Mouse (Mus musculus) olfactory bulb, adult 2 months (tissue): ENCODE data around the gene Eif2b4. TPM values are rescaled to one million over a fixed set of nuclear protein-coding genes. Genes with fewer than 3 reads are reported as not detected.

Source experiments
- H3K27ac ChIP-seq: fragments of 200-500 bp; 2 replicates; pipeline ENCODE4 v1.5.1; 2012; ENCODE audit warnings: low read depth, low read length; ENCODE audit not compliant: insufficient read depth
- H3K4me1 ChIP-seq: fragments of 200-500 bp; 2 replicates; pipeline ENCODE4 v1.6.1; 2012; ENCODE audit warnings: low read length; ENCODE audit not compliant: control insufficient read depth, insufficient read depth
- H3K4me3 ChIP-seq: fragments of 200-500 bp; 2 replicates; pipeline ENCODE4 v1.5.1; 2012; ENCODE audit warnings: mild to moderate bottlenecking, low read depth, low read length, moderate library complexity; ENCODE audit not compliant: insufficient read depth
- CTCF ChIP-seq: fragments of 200-500 bp; IDR thresholded peaks from 2 replicates; pipeline ENCODE4 v1.5.1; 2012; ENCODE audit warnings: low read depth, mild to moderate bottlenecking, low read length, moderate library complexity; ENCODE audit not compliant: insufficient read depth
- POLR2A ChIP-seq: fragments of 200-500 bp; IDR thresholded peaks from 2 replicates; pipeline ENCODE4 v1.6.1; 2012; ENCODE audit warnings: mild to moderate bottlenecking, low read depth, low read length, moderate library complexity; ENCODE audit not compliant: insufficient read depth
- WGBS: fragments of 180-500 bp; shearing (Covaris S2); methylation state at CpG from one replicate; pipeline ENCODE4 v1.1.7; 2018; 5-methylcytosine and 5-hydroxymethylcytosine counted together
- polyA plus RNA-seq: library from polyadenylated mRNA; stranded (reverse); fragments of >200 nt; gene quantifications from 2 replicates; pipeline ENCODE4 v1.2.4, GENCODE M21; 2012; ENCODE audit warnings: low replicate concordance; ENCODE audit not compliant: missing spikeins, insufficient read depth, insufficient read length

Eif2b4 gene
- polyA plus RNA-seq, 1 experiment: not detected

GRCm38 (mm10) chr5:31201042-31201741 is 8.0 kb upstream of the Eif2b4 start:
- Histone ChIP-seq H3K4me1 (peaks cover 17% of the 10 kb centered on the region), H3K27ac (peak overlapping the region; percentile 25; the same call in 1 of the 2 replicates), H3K4me3 (peak overlapping the region; percentile 69)
- TF ChIP-seq POLR2A (no peak), CTCF (no peak)
- WGBS: 10% methylated on average over 13 of the region's 13 CpGs

- 88% methylated on average over 27 of the region's 27 CpGs for WGBS
- no peak overlapping the region for H3K27ac ChIP-seq
Measured at GRCm38 (mm10) chr5:31200327-31200768, 7.1 kb upstream of the Eif2b4 start.

GRCm38 (mm10) chr5:31199893-31200292 is 6.7 kb upstream of the Eif2b4 start:
- 63% methylated on average over 9 of the region's 9 CpGs for WGBS

More at GRCm38 (mm10) chr5:31200327-31200768, 7.1 kb upstream of the Eif2b4 start:
- no peak overlapping the region for H3K4me3 ChIP-seq
- TF ChIP-seq CTCF: no peak
- TF ChIP-seq POLR2A: no peak
- peaks cover 17% of the 10 kb centered on the region for H3K4me1 ChIP-seq

DNA sequence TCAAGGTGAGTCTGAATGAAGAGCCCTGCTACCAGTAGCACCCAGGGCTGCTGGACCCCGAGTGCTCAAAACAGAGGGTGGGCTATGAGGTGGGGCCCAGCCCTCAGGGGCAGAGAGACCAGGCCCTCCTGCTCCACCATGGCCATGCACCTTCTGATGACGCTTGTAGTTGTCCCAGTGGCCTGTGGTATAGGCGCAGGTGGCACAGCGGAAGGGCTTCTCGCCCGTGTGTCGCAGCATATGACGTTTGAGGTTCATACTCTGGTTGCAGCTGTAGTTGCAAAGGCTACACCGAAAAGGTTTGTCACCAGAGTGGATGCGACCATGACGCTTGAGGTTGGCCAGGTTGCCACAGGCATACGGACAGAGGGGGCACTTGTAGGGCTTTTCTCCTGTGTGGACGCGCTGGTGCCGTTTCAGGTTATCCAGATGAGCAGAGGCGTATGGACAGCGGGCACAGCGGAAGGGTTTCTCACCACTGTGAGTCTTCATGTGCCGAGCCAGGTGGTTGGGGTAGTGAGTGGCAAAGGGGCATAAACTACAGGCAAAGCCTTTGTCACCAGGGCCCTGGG is 6.2 kb upstream of the Eif2b4 start:
- Histone ChIP-seq H3K4me3 (no peak overlapping the region), H3K4me1 (peaks cover 17% of the 10 kb centered on the region), H3K27ac (no peak overlapping the region)
- no peak for TF ChIP-seq POLR2A
- WGBS: 89% methylated on average over 19 of the region's 19 CpGs

More at GRCm38 (mm10) chr5:31199893-31200292, 6.7 kb upstream of the Eif2b4 start:
- H3K4me3 ChIP-seq: no peak overlapping the region
- H3K27ac ChIP-seq: no peak overlapping the region
- H3K4me1 ChIP-seq: peaks cover 17% of the 10 kb centered on the region
- TF ChIP-seq POLR2A (no peak), CTCF (0 out of 2 replicates have a peak, but pooled peaks have one; percentile 25)

GRCm38 (mm10) chr5:31198616-31199320 is 5.5 kb upstream of the Eif2b4 start:
- no peak for TF ChIP-seq POLR2A
- no peak for TF ChIP-seq CTCF
- Histone ChIP-seq H3K27ac (no peak overlapping the region), H3K4me1 (peaks cover 17% of the 10 kb centered on the region), H3K4me3 (no peak overlapping the region)
- WGBS: 70% methylated on average over 5 of the region's 5 CpGs

DNA sequence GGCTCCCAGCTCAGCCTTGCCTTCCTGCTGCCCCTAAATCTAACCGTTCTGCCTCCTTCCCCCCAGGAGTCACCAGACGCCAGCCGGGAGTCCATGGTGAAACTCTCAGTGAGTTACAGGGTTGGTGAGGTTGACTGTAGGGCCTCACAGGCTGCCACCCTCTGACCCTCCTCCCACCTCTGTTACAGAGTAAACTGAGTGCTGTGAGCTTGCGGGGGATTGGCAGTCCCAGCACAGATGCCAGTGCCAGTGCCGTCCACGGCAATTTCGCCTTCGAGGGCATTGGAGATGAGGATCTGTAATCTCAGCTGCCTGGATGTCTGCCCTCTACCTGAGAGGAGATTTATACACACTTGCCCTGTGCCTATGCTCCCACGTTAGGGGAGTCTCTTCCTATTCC is 4.9 kb upstream of the Eif2b4 start:
- H3K4me3 ChIP-seq: no peak overlapping the region
- H3K27ac ChIP-seq: no peak overlapping the region
- peaks cover 17% of the 10 kb centered on the region for H3K4me1 ChIP-seq
- TF ChIP-seq CTCF (no peak), POLR2A (no peak)
- WGBS: 75% methylated on average over 9 of the region's 9 CpGs

- 88% methylated on average over 12 of the region's 12 CpGs for WGBS
Measured at GRCm38 (mm10) chr5:31197072-31197471, 3.8 kb upstream of the Eif2b4 start.

GRCm38 (mm10) chr5:31196207-31196606 is 3.0 kb upstream of the Eif2b4 start:
- Histone ChIP-seq H3K27ac (no peak overlapping the region), H3K4me3 (no peak overlapping the region)
- 87% methylated on average over 10 of the region's 10 CpGs for WGBS

More at GRCm38 (mm10) chr5:31197072-31197471, 3.8 kb upstream of the Eif2b4 start:
- TF ChIP-seq POLR2A (no peak), CTCF (no peak)
- Histone ChIP-seq H3K4me1 (peaks cover 13% of the 10 kb centered on the region), H3K4me3 (no peak overlapping the region), H3K27ac (no peak overlapping the region)

DNA sequence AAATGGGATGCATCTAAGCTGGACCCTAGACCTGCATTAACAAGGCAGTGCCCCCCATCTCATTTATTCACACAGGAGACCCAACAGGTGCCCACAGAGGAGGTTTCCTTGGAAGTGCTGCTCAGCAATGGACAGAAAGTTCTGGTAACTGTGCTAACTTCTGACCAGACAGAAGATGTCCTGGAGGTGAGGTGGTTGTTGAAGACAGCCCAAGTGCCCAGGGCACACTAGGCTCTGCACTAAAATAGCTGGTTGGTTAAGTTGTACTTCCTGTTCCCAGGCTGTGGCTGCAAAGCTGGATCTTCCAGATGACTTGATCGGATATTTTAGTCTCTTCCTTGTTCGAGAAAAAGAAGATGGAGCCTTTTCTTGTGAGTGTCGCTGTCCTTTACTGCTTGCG is 2.4 kb upstream of the Eif2b4 start:
- TF ChIP-seq CTCF: no peak
- TF ChIP-seq POLR2A: no peak
- no peak overlapping the region for H3K27ac ChIP-seq
- 89% methylated on average over 4 of the region's 4 CpGs for WGBS
- peaks cover 16% of the 10 kb centered on the region for H3K4me1 ChIP-seq
- H3K4me3 ChIP-seq: no peak overlapping the region

More at GRCm38 (mm10) chr5:31196207-31196606, 3.0 kb upstream of the Eif2b4 start:
- peaks cover 16% of the 10 kb centered on the region for H3K4me1 ChIP-seq
- no peak for TF ChIP-seq POLR2A
